In the genomic region with DNA sequence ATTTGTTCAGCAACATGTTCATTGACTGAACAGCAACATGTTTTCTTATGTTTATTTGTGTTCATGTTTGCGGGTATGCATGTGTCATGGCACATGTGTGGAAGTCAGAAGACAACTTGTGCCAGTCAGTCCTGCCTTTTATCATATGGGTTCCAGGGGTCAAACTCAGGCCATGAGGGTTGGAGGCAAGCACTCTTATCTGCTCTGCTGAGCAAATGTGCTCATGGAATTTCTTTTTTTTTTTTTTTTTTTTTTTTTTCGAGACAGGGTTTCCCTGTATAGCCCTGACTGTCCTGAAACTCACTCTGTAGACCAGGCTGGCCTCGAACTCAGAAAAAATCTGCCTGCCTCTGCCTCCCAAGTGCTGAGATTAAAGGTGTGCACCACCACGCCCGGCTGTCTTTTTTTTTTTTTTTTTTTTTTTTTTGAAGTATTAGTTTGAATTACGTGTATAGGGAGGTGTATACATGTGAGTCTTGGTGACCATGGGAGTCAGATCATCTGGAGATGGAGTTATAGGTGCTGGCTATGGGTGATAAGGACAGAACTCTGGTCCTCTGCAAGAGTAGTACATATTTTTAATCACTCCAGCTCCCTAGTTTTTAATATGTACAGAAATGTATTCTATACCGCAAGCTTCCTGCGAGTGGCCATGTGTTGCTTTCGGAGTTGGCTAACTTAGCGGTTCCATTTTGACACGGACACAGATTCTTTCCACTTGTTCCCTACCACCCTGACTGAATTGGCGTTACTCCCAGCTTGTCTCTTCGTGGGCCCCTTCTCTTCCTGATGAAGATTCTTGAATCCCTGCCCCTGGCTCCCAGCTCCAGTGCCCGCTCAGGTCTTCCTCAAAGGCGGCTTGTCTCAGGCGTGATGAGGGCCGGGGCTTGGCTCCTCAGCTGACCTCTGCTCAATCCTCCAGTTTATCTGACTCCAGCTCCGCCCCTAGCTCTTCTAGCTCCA, we compare ENCODE assay signal across 8 mouse cellular contexts. TPM values are rescaled to one million over a fixed set of nuclear protein-coding genes. Genes with fewer than 3 reads are reported as not detected.
DNase-seq lines count a peak whose midpoint lies in the region; ATAC-seq lines count a peak whose summit lies in the region.
"Had no signal": no experiment of that assay in that cellular context is flagged by ENCODE, and none has a peak within 500 bp of the region (broad histone marks: within the 10 kb centered on the region; RNA-seq: fewer than 3 reads in every experiment).

No protein-coding gene starts in this region.

- H3K27ac ChIP-seq in midbrain, embryonic 11.5 days (ENCODE audit: low read depth, low read length), result no peak overlapping the region
- H3K27ac ChIP-seq in midbrain, embryonic 10.5 days (replicated peaks), result no peak overlapping the region
- H3K27ac ChIP-seq in stomach, embryonic 14.5 days (ENCODE audit: low read length), result peak overlapping the region; percentile 59; the same call in 1 of the 2 replicates
- H3K27ac ChIP-seq: neural tube, embryonic 12.5 days had no signal

- no peak overlapping the region for H3K9ac ChIP-seq in midbrain, embryonic 11.5 days (ENCODE audit: low read length)
- H3K9ac ChIP-seq in stomach, embryonic 14.5 days (replicated peaks; ENCODE audit: low read depth, low read length), result no peak overlapping the region

- no peaks in the 10 kb centered on the region for H3K9me3 ChIP-seq in midbrain, embryonic 11.5 days (ENCODE audit: control insufficient read depth, low read length)
- H3K9me3 ChIP-seq in midbrain, embryonic 10.5 days (replicated peaks), result no peaks in the 10 kb centered on the region
- no peaks in the 10 kb centered on the region for H3K9me3 ChIP-seq in stomach, embryonic 14.5 days (ENCODE audit: control insufficient read depth, low read depth, low read length)
- H3K9me3 ChIP-seq: neural tube, embryonic 12.5 days had no signal

- DNase-seq in midbrain, embryonic 11.5 days (ENCODE audit: low spot score, missing footprints), result peak; percentile 75
- no peak for DNase-seq in midbrain, embryonic 10.5 days (ENCODE audit: low spot score)
- DNase-seq in gastrocnemius, postnatal 25 days, result peak; percentile 31
- DNase-seq in heart, postnatal 36 days, result peak; percentile 27 to 41
- no peak for DNase-seq in testis, postnatal 14 days (ENCODE audit: low spot score)
- no peak for DNase-seq in adrenal gland, postnatal 25 days

- no peak overlapping the region for H3K4me2 ChIP-seq in midbrain, embryonic 11.5 days
- H3K4me2 ChIP-seq in stomach, embryonic 14.5 days (replicated peaks; ENCODE audit: low read depth, low read length), result peak overlapping the region; percentile 35; the same call in 1 of the 2 replicates

- no peak for ATAC-seq in midbrain, embryonic 11.5 days (ENCODE audit: low FRiP score)
- no peak for ATAC-seq in stomach, embryonic 14.5 days (ENCODE audit: insufficient number of reproducible peaks, insufficient read depth, low FRiP score, low read depth)

- no peaks in the 10 kb centered on the region for H3K27me3 ChIP-seq in midbrain, embryonic 11.5 days (ENCODE audit: control insufficient read depth, insufficient read depth, low read length)
- H3K27me3 ChIP-seq in midbrain, embryonic 10.5 days (ENCODE audit: low read depth, poor library complexity, severe bottlenecking), result no peaks in the 10 kb centered on the region
- H3K27me3 ChIP-seq in stomach, embryonic 14.5 days (ENCODE audit: control insufficient read depth, insufficient read depth, low read length), result no peaks in the 10 kb centered on the region
- H3K27me3 ChIP-seq: neural tube, embryonic 12.5 days had no signal

- WGBS in midbrain, embryonic 11.5 days, result 75% methylated on average over 17 of the region's 18 CpGs
- 75% methylated on average over 18 of the region's 18 CpGs for WGBS in midbrain, embryonic 10.5 days
- 72% methylated on average over 17 of the region's 18 CpGs for WGBS in stomach, embryonic 14.5 days

- H3K4me1 ChIP-seq in midbrain, embryonic 11.5 days (ENCODE audit: control insufficient read depth, insufficient read depth, low read length), result peaks cover 7% of the 10 kb centered on the region; the same call in 1 of the 2 replicates
- H3K4me1 ChIP-seq in midbrain, embryonic 10.5 days, result peaks cover 19% of the 10 kb centered on the region
- H3K4me1 ChIP-seq in stomach, embryonic 14.5 days (ENCODE audit: control insufficient read depth, insufficient read depth, low read length), result no peaks in the 10 kb centered on the region; the same call in 1 of the 2 replicates

- no peak overlapping the region for H3K4me3 ChIP-seq in midbrain, embryonic 11.5 days (ENCODE audit: low read depth, low read length)
- H3K4me3 ChIP-seq in midbrain, embryonic 10.5 days, result no peak overlapping the region
- no peak overlapping the region for H3K4me3 ChIP-seq in stomach, embryonic 14.5 days (ENCODE audit: low read depth, low read length)

- intact Hi-C loops in heart, postnatal 36 days (cut with DNase I), result loop anchor here (2.0 kb wide), 1 partner anchor 27 kb away; a partner anchor contains a TSS

- H3K36me3 ChIP-seq in midbrain, embryonic 11.5 days (ENCODE audit: control insufficient read depth, insufficient read depth, low read length), result no peaks in the 10 kb centered on the region
- H3K36me3 ChIP-seq in midbrain, embryonic 10.5 days, result no peaks in the 10 kb centered on the region
- no peaks in the 10 kb centered on the region for H3K36me3 ChIP-seq in stomach, embryonic 14.5 days (ENCODE audit: control insufficient read depth, insufficient read depth, low read length)
- H3K36me3 ChIP-seq: neural tube, embryonic 12.5 days had no signal

RNA-seq across cellular contexts. Expression of a gene that starts 26.8 kb away (rescaled TPM):
- 278 and 287 TPM in 2 replicates for polyA plus RNA-seq in midbrain, embryonic 11.5 days (2014; fragmentation: Nextera tagmentation; extraction: Ambion mirVana)
- 196 and 221 TPM in 2 replicates for polyA plus RNA-seq in midbrain, embryonic 10.5 days (2016; fragmentation: Nextera tagmentation; extraction: Ambion mirVana)
- 100 to 1,000 TPM; 511 to 548 TPM for total RNA-seq in gastrocnemius, postnatal 25 days (2021)
- total RNA-seq in heart, postnatal 36 days (2021), result 100 to 1,000 TPM; 379 to 384 TPM
- polyA plus RNA-seq in stomach, embryonic 14.5 days (2014; fragmentation: Nextera tagmentation; extraction: Ambion mirVana), result 214 and 230 TPM in 2 replicates
- total RNA-seq in adrenal gland, postnatal 25 days (2021), result 114 and 143 TPM in 2 replicates

RNA-seq across cellular contexts. Expression of a gene that starts 40.4 kb away (rescaled TPM):
- polyA plus RNA-seq in midbrain, embryonic 11.5 days (2014; fragmentation: Nextera tagmentation; extraction: Ambion mirVana), result 251 and 261 TPM in 2 replicates
- polyA plus RNA-seq in midbrain, embryonic 10.5 days (2016; fragmentation: Nextera tagmentation; extraction: Ambion mirVana), result 196 and 202 TPM in 2 replicates
- 10 to 100 TPM; 17.2 to 18.6 TPM for total RNA-seq in gastrocnemius, postnatal 25 days (2021)
- total RNA-seq in heart, postnatal 36 days (2021), result 10 to 100 TPM; 30.9 to 34.6 TPM
- polyA plus RNA-seq in stomach, embryonic 14.5 days (2014; fragmentation: Nextera tagmentation; extraction: Ambion mirVana), result 204 and 216 TPM in 2 replicates
- total RNA-seq in adrenal gland, postnatal 25 days (2021), result 59.8 and 71.6 TPM in 2 replicates

Comparison
In these comparisons a context has a peak if more than half of its experiments do, and no peak if none do; other contexts are left out.
1. DNase-seq: peak in midbrain, embryonic 11.5 days (single experiment), gastrocnemius, postnatal 25 days (single experiment) and heart, postnatal 36 days (2 of 2); none in midbrain, embryonic 10.5 days (single experiment), testis, postnatal 14 days (single experiment) and adrenal gland, postnatal 25 days (single experiment).